Mouse (Mus musculus) heart, adult 8-10 months (tissue): ENCODE data around the gene Ms4a4c. TPM values are rescaled to one million over a fixed set of nuclear protein-coding genes. Genes with fewer than 3 reads are reported as not detected.
"Not testable (repeated sequence)": the region's sequence is repeated elsewhere in the genome, so short reads cannot be mapped to it uniquely, and the experiment has no call there.

Experiments used
- DNase-seq: peaks from one replicate; pipeline ENCODE4 v3.0.0; 2022; ENCODE audit warnings: low spot score
- total RNA-seq, 4 experiments: library from RNA; stranded (reverse); gene quantifications; 2 replicates each; pipeline ENCODE4 v1.2.4; 2022

The Ms4a4c gene
- total RNA-seq, 4 experiments from 2014 or later: 0.34 TPM; not detected in 3

DNA sequence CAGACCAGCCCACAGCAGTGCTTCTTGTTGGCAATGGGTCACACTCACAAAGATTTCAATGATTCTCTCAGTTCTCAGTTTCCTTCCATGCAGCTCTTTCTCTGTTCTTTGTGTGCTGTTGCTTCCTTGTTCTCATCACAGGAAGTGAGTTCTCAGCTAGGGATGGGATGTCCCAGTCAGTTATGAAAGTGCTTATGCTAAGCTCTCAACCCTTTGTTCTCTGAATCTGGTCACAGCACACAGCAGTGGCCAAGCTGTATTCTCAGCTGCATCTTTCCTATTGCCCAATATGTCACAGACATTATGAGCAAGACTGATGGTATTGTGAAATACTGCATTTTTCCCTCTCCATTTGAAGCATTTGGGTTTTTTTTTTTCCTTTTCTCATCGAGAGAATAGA is 60.2 kb downstream of the Ms4a4c start:
- DNase-seq: peak; percentile 30

GRCm38 (mm10) chr19:11466471-11466870 is 61.9 kb downstream of the Ms4a4c start:
- DNase-seq: no peak

GRCm38 (mm10) chr19:11468361-11468760 is 63.8 kb downstream of the Ms4a4c start:
- DNase-seq: peak; percentile 25

- DNase-seq: not testable (repeated sequence)
Observed at GRCm38 (mm10) chr19:11469215-11469614, 64.6 kb downstream of the Ms4a4c start, which contains the start of gene Ms4a6c. Gene Ms4a6c (plus strand): TSS chr19:11469366.

Other genes with a start within 250 kb of the Ms4a4c start
- gene 1700025F22Rik, start 239.4 kb upstream of the Ms4a4c start, total RNA-seq: not detected
- not detected for gene Ms4a13, start 208.0 kb upstream of the Ms4a4c start, total RNA-seq
- not detected for gene Ms4a12, start 172.3 kb upstream of the Ms4a4c start, total RNA-seq
- gene Ms4a1, start 138.5 kb upstream of the Ms4a4c start, total RNA-seq: under 1 TPM; 0.33 to 0.78 (median 0.34) TPM
- gene Ms4a5, start 120.9 kb upstream of the Ms4a4c start, total RNA-seq: not detected
- under 1 TPM in 3 of 4 experiments, not detected in 1; 0.12 to 0.20 (median 0.13) TPM for gene Ms4a14, start 90.3 kb upstream of the Ms4a4c start, total RNA-seq
- gene Ms4a7, start 68.6 kb upstream of the Ms4a4c start, total RNA-seq: 1 to 10 TPM in 2 of 4 experiments, under 1 TPM in 2; 0.59 to 1.9 (median 1.2) TPM
- gene Ms4a4a, start 29.2 kb upstream of the Ms4a4c start, total RNA-seq: 1 to 10 TPM; 1.5 to 5.5 (median 2.8) TPM
- under 1 TPM; 0.19 to 0.79 (median 0.37) TPM for gene Ms4a4b, start 38.8 kb downstream of the Ms4a4c start, total RNA-seq
- 1 to 10 TPM; 3.7 to 4.7 (median 4.1) TPM for gene Ms4a6c, start 64.6 kb downstream of the Ms4a4c start, total RNA-seq
- gene Gm8369, start 81.2 kb downstream of the Ms4a4c start, total RNA-seq: under 1 TPM in 2 of 4 experiments, not detected in 2; 0.40 to 0.57 TPM
- gene Ms4a6b, start 111.7 kb downstream of the Ms4a4c start, total RNA-seq: 1 to 10 TPM; 2.4 to 5.9 (median 3.6) TPM
- gene Ms4a4d, start 132.0 kb downstream of the Ms4a4c start, total RNA-seq: 1 to 10 TPM; 4.9 to 6.9 (median 6.7) TPM
- gene Ms4a6d, start 200.1 kb downstream of the Ms4a4c start, total RNA-seq: 1 to 10 TPM; 2.1 to 3.5 (median 3.0) TPM
- gene Ms4a2, start 218.9 kb downstream of the Ms4a4c start, total RNA-seq: not detected
- gene Ms4a3, start 236.1 kb downstream of the Ms4a4c start, total RNA-seq: not detected